Mouse (Mus musculus): ENCODE measurements around the gene Pola2.

- TF ChIP-seq CTCF (IDR thresholded peaks at IDR 0.05; ENCODE audit: borderline replicate concordance, insufficient read depth, low read depth, low read length) (no peak), POLR2A (IDR thresholded peaks at IDR 0.05; ENCODE audit: borderline replicate concordance, insufficient read depth, low read length) (no peak)
These were observed 43.0 kb upstream of the Pola2 start for GRCm38 (mm10) chr19:6007013-6007412.
